Mouse (Mus musculus) MEL (cell line): ENCODE measurements around the gene Ghsr.

ENCODE experiments used
- BHLHE40 ChIP-seq: IDR thresholded peaks from 2 replicates; pipeline ENCODE4 v1.6.1; 2012; ENCODE audit warnings: low read depth, mild to moderate bottlenecking, inconsistent platforms, low read length, improper control_type of control experiment, borderline replicate concordance
- CHD2 ChIP-seq: IDR thresholded peaks from 2 replicates; pipeline ENCODE4 v1.6.1; 2011; ENCODE audit warnings: low read length, improper control_type of control experiment
- CTCF ChIP-seq, 3 experiments: IDR thresholded peaks in 2 of 3; conservative IDR thresholded peaks in 1 of 3; 2 replicates each; pipeline ENCODE4 v1.5.1; 2011 to 2012; ENCODE audit warnings: low read length in 3 of 3, low read depth in 2 of 3, mild to moderate bottlenecking in 2 of 3, improper control_type of control experiment in 1 of 3, inconsistent platforms in 1 of 3, mixed read lengths in 1 of 3, moderate library complexity in 1 of 3; ENCODE audit not compliant: control insufficient read depth in 1 of 3, insufficient read depth in 1 of 3, poor library complexity in 1 of 3, severe bottlenecking in 1 of 3
- GATA1 ChIP-seq: IDR thresholded peaks from 2 replicates; pipeline ENCODE4 v1.6.1; 2011; ENCODE audit warnings: low read depth, low read length, improper control_type of control experiment
- JUND ChIP-seq: IDR thresholded peaks from 2 replicates; pipeline ENCODE4 v1.6.1; 2011; ENCODE audit warnings: low read depth, mild to moderate bottlenecking, improper control_type of control experiment, low read length
- MAFK ChIP-seq: IDR thresholded peaks from 2 replicates; pipeline ENCODE4 v1.6.1; 2011; ENCODE audit warnings: low read depth, mild to moderate bottlenecking, low read length, improper control_type of control experiment, borderline replicate concordance
- MEF2A ChIP-seq: IDR thresholded peaks from 2 replicates; pipeline ENCODE4 v1.6.1; 2014; ENCODE audit warnings: low read depth, mild to moderate bottlenecking, inconsistent platforms, low read length, improper control_type of control experiment; ENCODE audit not compliant: poor library complexity, insufficient replicate concordance, severe bottlenecking; ENCODE audit errors: extremely low read depth
- NELFE ChIP-seq: IDR thresholded peaks from 2 replicates; pipeline ENCODE4 v1.6.1; 2011; ENCODE audit warnings: low read depth, low read length, improper control_type of control experiment
- POLR2A ChIP-seq, 2 experiments: IDR thresholded peaks; 2 replicates each; pipeline ENCODE4 v1.6.1; 2011 to 2012; ENCODE audit warnings: low read length in 2 of 2, mild to moderate bottlenecking in 2 of 2, control low read depth in 1 of 2, improper control_type of control experiment in 1 of 2, low read depth in 1 of 2, moderate library complexity in 1 of 2; ENCODE audit not compliant: control insufficient read depth in 1 of 2, insufficient read depth in 1 of 2, poor library complexity in 1 of 2
- POLR2AphosphoS5 ChIP-seq: IDR thresholded peaks from 2 replicates; pipeline ENCODE4 v1.6.1; 2012; ENCODE audit warnings: low read depth, borderline replicate concordance, mild to moderate bottlenecking, inconsistent platforms, low read length, moderate library complexity, mixed read lengths
- TCF12 ChIP-seq: IDR thresholded peaks from 2 replicates; pipeline ENCODE4 v1.6.1; 2014; ENCODE audit warnings: low read depth, mild to moderate bottlenecking, inconsistent platforms, low read length, improper control_type of control experiment, moderate library complexity
- USF1 ChIP-seq: IDR thresholded peaks from 2 replicates; pipeline ENCODE4 v1.6.1; 2014; ENCODE audit warnings: low read depth, mild to moderate bottlenecking, inconsistent platforms, low read length, improper control_type of control experiment, moderate library complexity
- ZC3H11A ChIP-seq: IDR thresholded peaks from 2 replicates; pipeline ENCODE4 v1.6.1; 2012; ENCODE audit warnings: low read depth, mild to moderate bottlenecking, inconsistent platforms, low read length, improper control_type of control experiment

GRCm38 (mm10) chr3:27322591-27322990 is 48.6 kb upstream of the Ghsr start:
- no peak for TF ChIP-seq POLR2A (IDR thresholded peaks at IDR 0.05; ENCODE audit: control insufficient read depth in 1 of 2, insufficient read depth in 1 of 2, low read depth in 1 of 2, low read length in 2 of 2, poor library complexity in 1 of 2)
- no peak for TF ChIP-seq CTCF (IDR thresholded peaks at IDR 0.05 in 2 of 3, conservative IDR thresholded peaks at IDR 0.05 in 1 of 3; ENCODE audit: control insufficient read depth in 1 of 3, insufficient read depth in 1 of 3, low read depth in 2 of 3, low read length in 3 of 3, poor library complexity in 1 of 3, severe bottlenecking in 1 of 3)
- TF ChIP-seq GATA1, result no peak
- no peak for TF ChIP-seq ZC3H11A
- TF ChIP-seq USF1, result no peak
- no peak for TF ChIP-seq JUND
- no peak for TF ChIP-seq MEF2A
- TF ChIP-seq TCF12, result no peak
- no peak for TF ChIP-seq POLR2AphosphoS5
- TF ChIP-seq NELFE, result no peak
- TF ChIP-seq BHLHE40, result no peak
- no peak for TF ChIP-seq MAFK
- no peak for TF ChIP-seq CHD2
